Mouse (Mus musculus) liver, embryonic 13.5 days (tissue): Measurements from ENCODE around the gene Otoa. TPM values are rescaled to one million over a fixed set of nuclear protein-coding genes. Genes with fewer than 3 reads are reported as not detected.

Source experiments
- ATAC-seq: fragments of 200-750 bp; cut with Nextera tagmentation; 2 replicates; pipeline ENCODE4 v1.8.0; 2017; ENCODE audit warnings: low read depth, mild to moderate bottlenecking, moderate number of reproducible peaks, moderate library complexity
- DNase-seq: peaks from one replicate; pipeline ENCODE4 v3.0.0; 2022
- H3K27ac ChIP-seq: fragments of 300-500 bp; sonication (generic); 2 replicates; pipeline ENCODE4 v1.5.1; 2015; ENCODE audit warnings: moderate library complexity, mild to moderate bottlenecking, inconsistent platforms
- H3K27me3 ChIP-seq: fragments of 300-500 bp; sonication (generic); 2 replicates; pipeline ENCODE4 v1.6.1; 2015; ENCODE audit warnings: mild to moderate bottlenecking, inconsistent platforms
- H3K36me3 ChIP-seq: fragments of 300-500 bp; sonication (generic); 2 replicates; pipeline ENCODE4 v1.6.1; 2015; ENCODE audit warnings: mild to moderate bottlenecking, inconsistent platforms
- H3K4me1 ChIP-seq: fragments of 300-500 bp; sonication (generic); replicated peaks from 2 replicates; pipeline ENCODE4 v1.6.1; 2015; ENCODE audit warnings: inconsistent platforms
- H3K4me2 ChIP-seq: fragments of 300-500 bp; sonication (generic); 2 replicates; pipeline ENCODE4 v1.6.1; 2015; ENCODE audit warnings: inconsistent platforms, mild to moderate bottlenecking, moderate library complexity
- H3K4me3 ChIP-seq: fragments of 300-500 bp; sonication (generic); replicated peaks from 2 replicates; pipeline ENCODE4 v1.5.1; 2015; ENCODE audit warnings: mild to moderate bottlenecking, inconsistent platforms
- H3K9ac ChIP-seq: fragments of 300-500 bp; sonication (generic); 2 replicates; pipeline ENCODE4 v1.6.1; 2015; ENCODE audit warnings: mild to moderate bottlenecking, inconsistent platforms
- H3K9me3 ChIP-seq: fragments of 300-500 bp; sonication (generic); replicated peaks from 2 replicates; pipeline ENCODE4 v1.6.1; 2016; ENCODE audit warnings: inconsistent platforms
- whole genome bisulfite sequencing: fragments of 180-500 bp; shearing (Covaris S2); methylation state at CpG from one replicate; pipeline ENCODE4 v1.1.7; 2015; ENCODE audit not compliant: insufficient replicate concordance; 5-methylcytosine and 5-hydroxymethylcytosine counted together
- polyA plus RNA-seq: library from polyadenylated mRNA; unstranded; fragments of >200 nt; fragmentation: Nextera tagmentation; extraction: Ambion mirVana; gene quantifications from 2 replicates; pipeline ENCODE4 v1.2.1, GENCODE M21; 2015

Otoa gene
- not detected in 2 replicates for polyA plus RNA-seq

DNA sequence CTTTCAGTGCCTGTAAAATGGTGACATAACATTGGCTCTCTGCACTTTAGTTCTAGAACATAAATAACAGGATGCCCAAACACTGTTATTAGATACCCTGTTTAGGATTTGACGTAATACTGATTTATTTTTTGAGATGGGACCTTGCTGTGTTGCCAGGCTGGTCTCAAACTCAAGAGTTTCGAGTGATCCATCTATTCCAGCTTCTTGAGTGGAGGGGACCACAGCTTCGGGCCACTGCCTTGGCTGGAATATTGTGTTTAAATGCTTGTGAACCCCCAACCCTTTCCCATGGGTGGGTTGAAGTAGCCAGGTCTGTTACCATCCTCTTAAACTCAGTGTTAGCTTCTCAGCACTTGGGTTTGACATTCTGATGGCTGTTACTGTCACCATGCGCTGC, at the start of gene Otoa:
Gene Otoa (plus strand): TSS at position 301 of the 400 bp plus-strand sequence.
- Histone ChIP-seq H3K9me3 (no peaks in the 10 kb centered on the region), H3K36me3 (peaks cover 15% of the 10 kb centered on the region), H3K27ac (no peak within 1 kb of the TSS), H3K27me3 (no peaks in the 10 kb centered on the region), H3K4me2 (no peak within 1 kb of the TSS), H3K4me1 (no peaks in the 10 kb centered on the region), H3K9ac (no peak within 1 kb of the TSS), H3K4me3 (no peak within 1 kb of the TSS)
- DNase-seq (no peak), ATAC-seq (no peak)
- 71% methylated on average over 4 of the region's 4 CpGs for WGBS

- Histone ChIP-seq H3K9ac (peak within 1 kb of the TSS; percentile 98), H3K4me2 (peak within 1 kb of the TSS; percentile 86), H3K27ac (peak within 1 kb of the TSS; percentile 86), H3K4me1 (peaks cover 30% of the 10 kb centered on the region), H3K9me3 (no peaks in the 10 kb centered on the region), H3K27me3 (peaks cover 17% of the 10 kb centered on the region), H3K4me3 (peak within 1 kb of the TSS; percentile 96), H3K36me3 (no peaks in the 10 kb centered on the region)
- 3% methylated on average over 42 of the region's 43 CpGs for WGBS
- ATAC-seq (peak; percentile 96), DNase-seq (peak; percentile 85)
These were observed 47.4 kb upstream of the Otoa start, which contains the start of gene Mettl9 for GRCm38 (mm10) chr7:121033856-121034652. Mettl9 (plus strand) TSS chr7:121034445.

DNA sequence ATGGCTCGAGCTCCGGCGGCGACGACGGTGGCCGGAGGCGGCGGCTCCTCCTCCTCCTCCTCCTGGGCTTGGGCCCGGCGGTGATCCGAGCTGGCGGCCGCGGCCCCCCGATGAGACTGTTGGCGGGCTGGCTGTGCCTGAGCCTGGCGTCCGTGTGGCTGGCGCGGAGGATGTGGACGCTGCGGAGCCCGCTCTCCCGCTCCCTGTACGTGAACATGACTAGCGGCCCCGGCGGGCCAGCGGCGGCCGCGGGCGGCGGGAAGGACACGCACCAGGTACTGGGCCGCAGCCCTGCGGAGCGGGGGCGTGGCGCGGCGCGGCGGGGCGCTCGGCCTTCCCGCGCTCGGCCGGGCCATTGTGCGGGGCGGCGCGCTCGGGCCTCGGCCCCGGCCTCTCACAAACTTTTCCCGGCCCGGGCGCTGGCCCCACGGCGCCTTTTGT, 46.7 kb upstream of the Otoa start:
- WGBS, result 0% methylated on average over 28 of the region's 63 CpGs
- Histone ChIP-seq H3K9ac (peak overlapping the region; percentile 98), H3K27ac (peak overlapping the region; percentile 86), H3K36me3 (no peaks in the 10 kb centered on the region), H3K4me1 (peaks cover 30% of the 10 kb centered on the region), H3K9me3 (no peaks in the 10 kb centered on the region), H3K4me3 (peak overlapping the region; percentile 96), H3K4me2 (peak overlapping the region; percentile 86), H3K27me3 (peaks cover 17% of the 10 kb centered on the region)
- ATAC-seq, result peak; percentile 80
- peak; percentile 46 for DNase-seq

DNA sequence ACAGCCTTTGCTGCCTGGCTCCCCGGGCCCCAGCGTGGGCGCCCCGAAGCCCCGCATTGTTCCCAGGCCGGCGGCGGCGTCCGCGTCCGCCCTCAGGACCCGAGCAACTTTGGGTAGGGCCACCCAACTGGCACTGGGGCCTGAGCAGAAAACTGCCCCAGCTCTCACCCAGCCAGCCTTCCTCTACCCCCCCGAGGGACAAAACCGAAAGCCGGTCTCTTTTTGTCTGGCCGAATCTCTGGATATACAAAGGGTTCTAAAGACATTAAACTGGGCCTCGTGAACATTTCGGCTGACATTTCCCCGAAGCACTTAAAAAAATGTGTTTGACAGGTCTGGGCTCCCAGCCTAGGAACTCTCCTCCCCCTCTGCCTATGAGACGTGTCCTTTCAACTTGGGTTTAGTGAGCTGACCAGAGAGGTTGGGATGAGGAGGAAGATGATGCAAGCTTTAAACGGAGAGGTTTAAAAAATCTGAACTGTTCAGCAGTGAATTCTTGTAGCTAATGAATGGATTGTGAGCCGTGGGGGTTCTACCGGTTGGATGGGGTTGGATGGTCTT, 46.2 kb upstream of the Otoa start:
- WGBS, result under 1% methylated on average over 24 of the region's 24 CpGs
- Histone ChIP-seq H3K4me1 (peaks cover 35% of the 10 kb centered on the region), H3K4me3 (peak overlapping the region; percentile 96), H3K27me3 (peaks cover 16% of the 10 kb centered on the region), H3K9ac (peak overlapping the region; percentile 98), H3K4me2 (peak overlapping the region; percentile 86), H3K27ac (peak overlapping the region; percentile 86), H3K9me3 (no peaks in the 10 kb centered on the region), H3K36me3 (no peaks in the 10 kb centered on the region)
- peak; percentile 17 for DNase-seq
- ATAC-seq, result peak; percentile 35

GRCm38 (mm10) chr7:121040595-121040994, 40.9 kb upstream of the Otoa start:
- H3K27ac ChIP-seq, result no peak overlapping the region
- DNase-seq (no peak), ATAC-seq (no peak)
- no peaks in the 10 kb centered on the region for H3K36me3 ChIP-seq
- no peak overlapping the region for H3K9ac ChIP-seq
- no peaks in the 10 kb centered on the region for H3K9me3 ChIP-seq
- H3K27me3 ChIP-seq, result no peaks in the 10 kb centered on the region
- H3K4me1 ChIP-seq, result peaks cover 54% of the 10 kb centered on the region
- 54% methylated on average over 4 of the region's 4 CpGs for WGBS
- H3K4me3 ChIP-seq, result no peak overlapping the region
- no peak overlapping the region for H3K4me2 ChIP-seq

DNA sequence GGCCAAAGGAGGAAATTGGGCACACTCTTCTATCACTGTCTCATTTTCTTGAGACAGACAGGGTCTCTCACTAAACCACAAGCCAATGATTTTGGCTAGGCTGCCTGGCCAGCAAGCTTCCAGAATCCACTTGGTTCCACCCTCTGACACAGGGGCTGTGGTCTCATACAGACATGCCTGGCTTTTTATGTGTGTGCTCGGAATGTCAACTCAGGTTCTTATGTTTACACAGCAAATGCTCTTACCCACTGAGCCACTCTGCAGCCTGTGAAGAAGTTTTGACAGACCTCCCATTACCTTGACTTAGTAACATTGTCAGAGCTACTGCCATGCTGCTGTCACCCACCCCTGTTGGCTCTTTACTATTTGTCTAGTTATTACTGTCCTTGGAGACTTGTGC, 39.5 kb upstream of the Otoa start:
- Histone ChIP-seq H3K9ac (no peak overlapping the region), H3K4me2 (no peak overlapping the region), H3K4me1 (peaks cover 43% of the 10 kb centered on the region), H3K27ac (no peak overlapping the region), H3K36me3 (no peaks in the 10 kb centered on the region), H3K4me3 (no peak overlapping the region), H3K9me3 (no peaks in the 10 kb centered on the region), H3K27me3 (no peaks in the 10 kb centered on the region)
- whole genome bisulfite sequencing, result 71% methylated on average over 1 of the region's 1 CpGs
- ATAC-seq (no peak), DNase-seq (no peak)

GRCm38 (mm10) chr7:121043004-121043403, 38.4 kb upstream of the Otoa start:
- H3K27ac ChIP-seq, result no peak overlapping the region
- ATAC-seq, result no peak
- no peaks in the 10 kb centered on the region for H3K9me3 ChIP-seq
- no peak overlapping the region for H3K4me2 ChIP-seq
- H3K27me3 ChIP-seq, result no peaks in the 10 kb centered on the region
- no peak for DNase-seq
- H3K4me3 ChIP-seq, result no peak overlapping the region
- no peaks in the 10 kb centered on the region for H3K36me3 ChIP-seq
- 82% methylated on average over 3 of the region's 3 CpGs for WGBS
- peaks cover 38% of the 10 kb centered on the region for H3K4me1 ChIP-seq
- H3K9ac ChIP-seq, result no peak overlapping the region

- no peak overlapping the region for H3K4me2 ChIP-seq
- peaks cover 35% of the 10 kb centered on the region for H3K4me1 ChIP-seq
- no peaks in the 10 kb centered on the region for H3K27me3 ChIP-seq
- ATAC-seq, result no peak
- H3K4me3 ChIP-seq, result no peak overlapping the region
- no peaks in the 10 kb centered on the region for H3K9me3 ChIP-seq
- no peak overlapping the region for H3K9ac ChIP-seq
- DNase-seq, result no peak
- H3K27ac ChIP-seq, result no peak overlapping the region
- WGBS, result 62% methylated on average over 1 of the region's 1 CpGs
- 0 out of 2 replicates have a peak, but pooled peaks cover 2% of the 10 kb centered on the region for H3K36me3 ChIP-seq
These were observed 37.9 kb upstream of the Otoa start for GRCm38 (mm10) chr7:121043510-121043909.

- peaks cover 35% of the 10 kb centered on the region for H3K4me1 ChIP-seq
- no peaks in the 10 kb centered on the region for H3K27me3 ChIP-seq
- H3K4me2 ChIP-seq, result no peak overlapping the region
- H3K9me3 ChIP-seq, result no peaks in the 10 kb centered on the region
- H3K27ac ChIP-seq, result no peak overlapping the region
- H3K36me3 ChIP-seq, result 0 out of 2 replicates have a peak, but pooled peaks cover 3% of the 10 kb centered on the region
- no peak overlapping the region for H3K9ac ChIP-seq
- DNase-seq (no peak), ATAC-seq (no peak)
- 38% methylated on average over 1 of the region's 1 CpGs for WGBS
- no peak overlapping the region for H3K4me3 ChIP-seq
These were observed 37.2 kb upstream of the Otoa start for GRCm38 (mm10) chr7:121044251-121044650.

DNA sequence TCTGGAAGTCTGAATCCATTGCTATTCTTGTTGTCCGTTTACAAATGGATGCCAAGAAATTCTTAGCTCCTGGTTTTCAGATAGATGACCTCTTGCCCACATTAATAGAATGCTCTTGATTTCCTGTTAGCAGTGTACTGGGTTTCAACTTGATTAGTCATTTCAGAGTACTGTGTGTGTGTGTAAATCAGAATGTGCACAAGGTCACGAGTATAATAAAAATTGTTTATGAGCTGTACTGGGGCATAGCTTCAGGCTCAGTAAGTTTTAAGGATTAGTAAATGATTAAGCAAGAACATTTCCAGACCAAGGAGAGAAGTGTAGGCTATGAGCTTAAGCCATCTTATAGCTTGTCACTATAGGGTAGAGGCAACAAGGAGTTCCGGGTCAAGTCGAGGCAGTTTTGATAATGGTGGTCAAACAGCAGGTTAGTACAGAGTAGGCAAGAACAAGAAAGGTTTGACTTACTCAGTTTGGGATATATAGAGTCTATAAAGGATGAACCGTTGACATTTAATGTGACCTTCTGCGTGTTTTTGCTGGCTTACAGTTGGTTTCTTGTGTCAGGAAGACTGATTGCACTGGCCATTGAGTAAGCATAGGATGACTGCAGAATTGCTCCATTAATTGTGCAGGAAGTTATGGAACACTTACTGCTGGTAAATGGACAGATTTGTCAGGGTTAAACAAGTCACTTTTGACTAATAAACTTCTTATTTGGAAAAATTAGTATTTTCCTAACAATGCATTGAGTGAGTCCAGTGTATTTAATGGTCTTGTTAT, 35.6 kb upstream of the Otoa start:
- Histone ChIP-seq H3K27ac (no peak overlapping the region), H3K4me1 (peaks cover 24% of the 10 kb centered on the region), H3K9ac (no peak overlapping the region), H3K9me3 (no peaks in the 10 kb centered on the region), H3K27me3 (no peaks in the 10 kb centered on the region), H3K36me3 (peaks cover 6% of the 10 kb centered on the region; the same call in 1 of the 2 replicates), H3K4me3 (no peak overlapping the region), H3K4me2 (no peak overlapping the region)
- 82% methylated on average over 6 of the region's 6 CpGs for WGBS
- no peak for DNase-seq
- ATAC-seq, result no peak

- Histone ChIP-seq H3K9me3 (no peaks in the 10 kb centered on the region), H3K27ac (no peak overlapping the region), H3K4me1 (peaks cover 17% of the 10 kb centered on the region; the same call in 1 of the 2 replicates), H3K4me3 (no peak overlapping the region), H3K27me3 (no peaks in the 10 kb centered on the region), H3K4me2 (no peak overlapping the region), H3K36me3 (peaks cover 12% of the 10 kb centered on the region), H3K9ac (no peak overlapping the region)
- WGBS, result 89% methylated on average over 2 of the region's 2 CpGs
- ATAC-seq (no peak), DNase-seq (no peak)
These were observed 33.8 kb upstream of the Otoa start for GRCm38 (mm10) chr7:121047624-121048023.
